Mouse (Mus musculus): Measurements from ENCODE around the gene Topbp1.

- no peak for TF ChIP-seq GATA1 (IDR thresholded peaks at IDR 0.05; ENCODE audit: low read length)
- TF ChIP-seq TAL1 (IDR thresholded peaks at IDR 0.05; ENCODE audit: low read length) = no peak
These were observed 74.2 kb downstream of the Topbp1 start for GRCm38 (mm10) chr9:103379199-103379598.

Data from erythroblast, embryonic 14.5 days (primary cell).